Mouse (Mus musculus): ENCODE measurements around the gene Serpinb2.

Gene Serpinb2

GRCm38 (mm10) chr1:107581220-107581619 is 70.0 kb downstream of the Serpinb2 start:
- DNase-seq (ENCODE audit: low spot score in 2 of 2) = no peak

GRCm38 (mm10) chr1:107582900-107583299 is 71.7 kb downstream of the Serpinb2 start:
- no peak for DNase-seq (ENCODE audit: low spot score in 2 of 2)

GRCm38 (mm10) chr1:107583958-107584376 is 72.7 kb downstream of the Serpinb2 start:
- no peak for DNase-seq (ENCODE audit: low spot score in 2 of 2)

GRCm38 (mm10) chr1:107584932-107585331 is 73.7 kb downstream of the Serpinb2 start:
- no peak for DNase-seq (ENCODE audit: low spot score in 2 of 2)

Data from spleen, postnatal 10 days (tissue).